Mouse (Mus musculus): ENCODE results near the gene Iqschfp. TPM values are rescaled to one million over a fixed set of nuclear protein-coding genes. Genes with fewer than 3 reads are reported as not detected.

Gene Iqschfp
- polyA plus RNA-seq, 1 experiment, result not detected

DNA sequence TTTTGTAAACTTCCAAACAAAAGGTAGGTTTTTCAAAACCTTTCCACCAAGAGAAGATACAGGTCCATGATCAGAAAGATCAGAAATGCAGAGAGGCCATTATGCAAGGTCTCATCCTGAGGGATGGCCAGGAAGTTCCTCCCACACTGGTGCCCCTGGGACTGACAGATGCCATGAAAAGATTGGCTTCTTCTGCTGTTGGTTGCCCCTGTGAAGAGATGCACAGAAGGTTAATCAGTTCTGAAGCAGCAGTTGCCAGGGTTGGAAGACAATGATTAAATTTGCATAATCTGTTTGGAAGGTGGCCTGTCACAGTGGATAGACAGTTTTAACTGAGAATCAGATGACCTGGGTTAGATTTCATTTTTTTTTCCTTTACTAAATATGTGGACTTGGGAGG, 491.6 kb downstream of the Iqschfp start:
- no peak for TF ChIP-seq GATA1 (IDR thresholded peaks at IDR 0.05; ENCODE audit: low read length)

- no peak for TF ChIP-seq GATA1 (IDR thresholded peaks at IDR 0.05; ENCODE audit: low read length)
Measured at GRCm38 (mm10) chr3:68385544-68385943, 493.5 kb downstream of the Iqschfp start.

DNA sequence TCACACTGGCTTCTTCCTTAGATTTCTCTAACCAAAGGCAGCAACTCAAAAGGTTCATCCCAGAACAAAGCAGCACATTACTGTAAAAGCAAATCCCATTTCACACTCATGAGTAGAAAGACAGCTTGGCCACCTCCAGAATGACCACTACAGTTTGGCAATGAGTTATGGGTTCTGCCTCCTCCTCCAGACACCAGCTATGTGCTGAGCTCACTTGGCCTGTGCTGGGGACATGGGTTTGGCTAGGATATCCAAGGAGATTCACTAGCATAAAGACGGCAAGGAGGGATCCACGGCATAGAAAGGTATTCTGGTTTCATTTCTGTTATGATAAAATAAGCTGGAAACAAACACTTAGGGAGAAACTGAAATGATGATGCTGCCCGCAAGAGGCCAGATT, 496.0 kb downstream of the Iqschfp start:
- no peak for TF ChIP-seq GATA1 (IDR thresholded peaks at IDR 0.05; ENCODE audit: low read length)

GRCm38 (mm10) chr3:68393578-68393977, 501.5 kb downstream of the Iqschfp start:
- no peak for TF ChIP-seq GATA1 (IDR thresholded peaks at IDR 0.05; ENCODE audit: low read length)

- no peak for TF ChIP-seq GATA1 (IDR thresholded peaks at IDR 0.05; ENCODE audit: low read length)
Measured at GRCm38 (mm10) chr3:68398691-68399090, 506.7 kb downstream of the Iqschfp start.

- no peak for TF ChIP-seq GATA1 (IDR thresholded peaks at IDR 0.05; ENCODE audit: low read length)
Measured at GRCm38 (mm10) chr3:68400121-68400520, 508.1 kb downstream of the Iqschfp start.

- no peak for TF ChIP-seq GATA1 (IDR thresholded peaks at IDR 0.05; ENCODE audit: low read length)
Measured at GRCm38 (mm10) chr3:68403343-68403742, 511.3 kb downstream of the Iqschfp start.

GRCm38 (mm10) chr3:68403783-68404217, 511.8 kb downstream of the Iqschfp start:
- TF ChIP-seq GATA1 (IDR thresholded peaks at IDR 0.05; ENCODE audit: low read length), result no peak

GRCm38 (mm10) chr3:68405724-68406123, 513.7 kb downstream of the Iqschfp start:
- no peak for TF ChIP-seq GATA1 (IDR thresholded peaks at IDR 0.05; ENCODE audit: low read length)

DNA sequence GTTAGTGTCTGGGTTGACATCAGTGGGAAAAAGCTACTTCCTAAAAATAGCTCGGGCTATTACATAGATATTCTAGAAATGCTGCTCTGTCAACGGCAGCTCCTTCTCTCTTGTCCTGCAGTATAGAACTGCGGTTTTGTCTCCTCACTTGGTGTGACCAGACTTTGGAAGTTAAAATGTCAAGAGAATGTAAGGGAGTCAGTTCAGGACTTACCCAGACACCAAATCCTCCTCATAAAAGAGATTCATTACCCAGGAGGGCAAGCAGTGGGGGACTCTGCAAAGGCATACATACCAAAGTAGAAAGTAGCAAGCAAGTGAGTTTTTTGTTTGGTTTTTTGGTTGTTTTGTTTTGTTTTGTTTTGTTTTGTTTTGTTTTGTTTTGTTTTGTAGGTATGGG, 520.2 kb downstream of the Iqschfp start:
- no peak for TF ChIP-seq GATA1 (IDR thresholded peaks at IDR 0.05; ENCODE audit: low read length)

GRCm38 (mm10) chr3:68419792-68420191, 527.8 kb downstream of the Iqschfp start:
- no peak for TF ChIP-seq GATA1 (IDR thresholded peaks at IDR 0.05; ENCODE audit: low read length)

- TF ChIP-seq GATA1 (IDR thresholded peaks at IDR 0.05; ENCODE audit: low read length), result no peak
Measured at GRCm38 (mm10) chr3:68420927-68421326, 528.9 kb downstream of the Iqschfp start.

GRCm38 (mm10) chr3:68421849-68422248, 529.8 kb downstream of the Iqschfp start:
- no peak for TF ChIP-seq GATA1 (IDR thresholded peaks at IDR 0.05; ENCODE audit: low read length)

GRCm38 (mm10) chr3:68428081-68428480, 536.0 kb downstream of the Iqschfp start:
- TF ChIP-seq GATA1 (IDR thresholded peaks at IDR 0.05; ENCODE audit: low read length), result no peak

GRCm38 (mm10) chr3:68434435-68434834, 542.4 kb downstream of the Iqschfp start:
- no peak for TF ChIP-seq GATA1 (IDR thresholded peaks at IDR 0.05; ENCODE audit: low read length)

GRCm38 (mm10) chr3:68434897-68435296, 542.9 kb downstream of the Iqschfp start:
- no peak for TF ChIP-seq GATA1 (IDR thresholded peaks at IDR 0.05; ENCODE audit: low read length)

DNA sequence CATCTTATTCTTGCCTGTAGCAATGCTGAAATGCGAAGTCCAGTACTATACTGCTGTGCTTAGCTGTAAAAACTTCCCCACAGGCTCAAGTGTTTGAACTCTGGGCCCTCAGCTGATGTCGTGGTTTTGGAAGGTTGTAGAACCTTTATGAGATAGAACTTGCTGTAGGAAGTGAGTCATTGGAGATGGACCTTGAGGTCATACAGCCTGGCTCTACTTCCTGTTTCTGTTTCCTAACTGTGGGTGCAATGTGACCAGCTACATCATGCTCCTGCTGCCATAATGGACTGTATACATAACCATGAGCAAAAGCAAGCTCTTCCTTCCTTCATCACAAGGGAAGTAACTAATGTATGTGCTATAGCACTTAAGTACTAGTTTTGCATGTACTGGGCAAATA, 556.4 kb downstream of the Iqschfp start:
- no peak for TF ChIP-seq GATA1 (IDR thresholded peaks at IDR 0.05; ENCODE audit: low read length)

DNA sequence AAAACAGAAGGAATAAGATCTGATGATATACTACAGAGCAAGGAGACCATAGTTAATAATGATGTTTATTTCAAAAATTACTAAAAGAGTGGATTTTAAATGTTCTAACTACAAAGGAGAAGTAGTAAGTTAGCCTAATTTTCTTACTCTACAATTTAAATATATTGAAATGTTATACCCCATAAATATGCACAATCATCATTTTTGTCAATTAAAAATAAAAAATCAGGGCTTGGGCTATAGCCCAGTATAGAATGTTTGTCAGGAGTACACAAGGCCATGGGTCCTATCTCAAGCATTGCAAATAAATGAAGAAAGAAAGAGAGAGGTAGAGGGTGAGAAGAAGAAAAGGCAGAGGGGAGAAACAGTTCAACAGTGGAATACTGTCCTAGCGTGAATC, 559.6 kb downstream of the Iqschfp start:
- TF ChIP-seq GATA1 (IDR thresholded peaks at IDR 0.05; ENCODE audit: low read length), result no peak
